Mouse (Mus musculus): ENCODE measurements around the gene Myo15b.

Myo15b gene

GRCm38 (mm10) chr11:115941980-115942379 lies 83.8 kb downstream of the Myo15b start:
- DNase-seq (ENCODE audit: low spot score in 2 of 2), result no peak
